In the genomic region with DNA sequence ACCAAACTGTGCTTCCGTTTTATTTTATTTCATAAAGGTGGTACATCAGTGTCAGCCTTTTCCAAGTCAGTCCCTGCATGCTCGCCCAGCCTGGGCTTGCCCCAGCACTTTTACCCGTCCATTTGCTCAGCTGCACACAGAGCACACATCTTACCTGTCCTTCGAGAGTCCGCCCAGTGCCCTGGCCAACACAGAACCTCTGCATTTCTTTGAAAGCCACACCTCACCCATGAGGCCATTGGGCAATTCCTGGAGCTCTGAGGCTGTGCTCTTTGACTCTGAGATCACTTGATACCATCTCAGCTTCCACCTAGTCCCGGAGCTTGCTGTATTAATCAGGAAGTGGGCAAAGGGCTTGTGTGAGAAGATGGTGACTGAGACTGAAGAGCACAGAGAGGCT, we compare ENCODE assay signal across 25 mouse cellular contexts. TPM values are rescaled to one million over a fixed set of nuclear protein-coding genes. Genes with fewer than 3 reads are reported as not detected.
A peak's percentile ranks its signal among the peaks of the same experiment; 100 is the strongest.
DNase-seq lines count a peak whose midpoint lies in the region; ATAC-seq and TF ChIP-seq lines count a peak whose summit lies in the region.
"Had no signal": no experiment of that assay in that cellular context is flagged by ENCODE, and none has a peak within 500 bp of the region (broad histone marks: within the 10 kb centered on the region; RNA-seq: fewer than 3 reads in every experiment).

No protein-coding gene starts in this region.

- no peaks in the 10 kb centered on the region for H3K27me3 ChIP-seq in heart, embryonic 13.5 days (replicated peaks)
- H3K27me3 ChIP-seq in stomach, embryonic 14.5 days (ENCODE audit: control insufficient read depth, insufficient read depth, low read length): no peaks in the 10 kb centered on the region
- H3K27me3 ChIP-seq: limb, embryonic 12.5 days; neural tube, embryonic 15.5 days had no signal

- H3K4me2 ChIP-seq in heart, embryonic 13.5 days: no peak overlapping the region
- H3K4me2 ChIP-seq in stomach, embryonic 14.5 days (replicated peaks; ENCODE audit: low read depth, low read length): no peak overlapping the region
- H3K4me2 ChIP-seq: limb, embryonic 12.5 days; liver, embryonic 11.5 days; midbrain, embryonic 11.5 days; neural tube, embryonic 15.5 days had no signal

- H3K36me3 ChIP-seq in heart, embryonic 13.5 days: peaks cover 94% of the 10 kb centered on the region
- peaks cover 24% of the 10 kb centered on the region for H3K36me3 ChIP-seq in stomach, embryonic 14.5 days (ENCODE audit: control insufficient read depth, insufficient read depth, low read length)
- H3K36me3 ChIP-seq: limb, embryonic 12.5 days had no signal

- no peak for TF ChIP-seq CTCF in embryonic fibroblast, embryonic 13.5 days (IDR thresholded peaks at IDR 0.05; ENCODE audit: borderline replicate concordance, insufficient read depth, low read length)

- H3K4me1 ChIP-seq in heart, embryonic 13.5 days: peaks cover 95% of the 10 kb centered on the region
- peaks cover 45% of the 10 kb centered on the region for H3K4me1 ChIP-seq in embryonic fibroblast, embryonic 13.5 days (ENCODE audit: control insufficient read depth, insufficient read depth, low read length)
- H3K4me1 ChIP-seq in stomach, embryonic 14.5 days (ENCODE audit: control insufficient read depth, insufficient read depth, low read length): 0 out of 2 replicates have a peak, but pooled peaks cover 2% of the 10 kb centered on the region
- H3K4me1 ChIP-seq: limb, embryonic 12.5 days; neural tube, embryonic 15.5 days had no signal

- H3K9me3 ChIP-seq in heart, embryonic 13.5 days: no peaks in the 10 kb centered on the region
- H3K9me3 ChIP-seq in stomach, embryonic 14.5 days (ENCODE audit: control insufficient read depth, low read depth, low read length): no peaks in the 10 kb centered on the region
- H3K9me3 ChIP-seq: limb, embryonic 12.5 days; neural tube, embryonic 15.5 days had no signal

- H3K27ac ChIP-seq in heart, embryonic 13.5 days (replicated peaks): peak overlapping the region; percentile 12; the same call in 1 of the 2 replicates
- H3K27ac ChIP-seq in embryonic fibroblast, embryonic 13.5 days (ENCODE audit: insufficient read depth, low read length): peak overlapping the region; percentile 87
- no peak overlapping the region for H3K27ac ChIP-seq in stomach, embryonic 14.5 days (ENCODE audit: low read length)
- H3K27ac ChIP-seq: layer of hippocampus, adult 2 months; limb, embryonic 12.5 days; neural tube, embryonic 15.5 days had no signal

- H3K9ac ChIP-seq in heart, embryonic 13.5 days: no peak overlapping the region
- H3K9ac ChIP-seq in stomach, embryonic 14.5 days (replicated peaks; ENCODE audit: low read depth, low read length): no peak overlapping the region
- H3K9ac ChIP-seq: forebrain, postnatal 0 days; limb, embryonic 12.5 days; liver, postnatal 0 days; neural tube, embryonic 15.5 days had no signal

- intact Hi-C loops in heart, postnatal 14 days (cut with DNase I): no loop called here

- no peak for TF ChIP-seq POLR2A in embryonic fibroblast, embryonic 13.5 days (IDR thresholded peaks at IDR 0.05; ENCODE audit: low read depth, low read length)

- DNase-seq in heart, postnatal 14 days: no peak
- DNase-seq in 416B (ENCODE audit: low read depth): peak; percentile 24
- no peak for DNase-seq in lung, postnatal 36 days
- DNase-seq in urinary bladder, postnatal 14 days (ENCODE audit: low spot score): no peak
- DNase-seq: adrenal gland, postnatal 25 days; cerebellum, adult 8-10 months; cerebellum, postnatal 36 days; embryo, embryonic 11 days; forebrain, postnatal 0 days; gastrocnemius, postnatal 14 days; kidney, adult 8-10 months; kidney, postnatal 25 days; liver, postnatal 0 days; right cerebral cortex, adult 18-20 months; right cerebral cortex, postnatal 4 days; thymus, postnatal 36 days had no signal

- H3K4me3 ChIP-seq in heart, embryonic 13.5 days: no peak overlapping the region
- no peak overlapping the region for H3K4me3 ChIP-seq in embryonic fibroblast, embryonic 13.5 days (ENCODE audit: insufficient read depth, low read length)
- no peak overlapping the region for H3K4me3 ChIP-seq in stomach, embryonic 14.5 days (ENCODE audit: low read depth, low read length)
- H3K4me3 ChIP-seq: layer of hippocampus, adult 2 months; limb, embryonic 12.5 days; neural tube, embryonic 15.5 days had no signal

- no peak for ATAC-seq in heart, embryonic 13.5 days (ENCODE audit: extremely low read depth, insufficient number of reproducible peaks, low FRiP score, low TSS enrichment)
- ATAC-seq in stomach, embryonic 14.5 days (ENCODE audit: insufficient number of reproducible peaks, insufficient read depth, low FRiP score, low read depth): peak; percentile 46; the same call in 1 of the 2 replicates
- ATAC-seq: forebrain, postnatal 0 days; liver, postnatal 0 days; lung, postnatal 0 days had no signal

- WGBS in heart, embryonic 13.5 days: 71% methylated on average over 6 of the region's 6 CpGs
- 64% methylated on average over 6 of the region's 6 CpGs for WGBS in stomach, embryonic 14.5 days

RNA-seq across cellular contexts. Expression of gene AI597479, which starts 46.9 kb away (rescaled TPM):
- polyA plus RNA-seq in heart, embryonic 13.5 days (2015; fragmentation: Nextera tagmentation; extraction: Ambion mirVana): 20.4 and 21.7 TPM in 2 replicates
- 10 to 100 TPM; 15.3 to 15.4 TPM for total RNA-seq in heart, postnatal 14 days (2021)
- 16.7 and 18.9 TPM in 2 replicates for polyA plus RNA-seq in embryonic fibroblast, embryonic 13.5 days (2011; ENCODE audit: insufficient read length, low read depth, missing spikeins)
- 26.8 and 28.5 TPM in 2 replicates for polyA plus RNA-seq in stomach, embryonic 14.5 days (2014; fragmentation: Nextera tagmentation; extraction: Ambion mirVana)

RNA-seq across cellular contexts. Expression of gene Tgfbrap1, which starts 47.0 kb away (rescaled TPM):
- 6.2 and 7.0 TPM in 2 replicates for polyA plus RNA-seq in heart, embryonic 13.5 days (2015; fragmentation: Nextera tagmentation; extraction: Ambion mirVana)
- 10 to 100 TPM; 13.9 to 15.7 TPM for total RNA-seq in heart, postnatal 14 days (2021)
- polyA plus RNA-seq in embryonic fibroblast, embryonic 13.5 days (2011; ENCODE audit: insufficient read length, low read depth, missing spikeins): 15.1 and 15.5 TPM in 2 replicates
- polyA plus RNA-seq in stomach, embryonic 14.5 days (2014; fragmentation: Nextera tagmentation; extraction: Ambion mirVana): 14.5 and 15.0 TPM in 2 replicates

RNA-seq across cellular contexts. Expression of gene Fhl2, which starts 51.4 kb away (rescaled TPM):
- 228 and 259 TPM in 2 replicates for polyA plus RNA-seq in heart, embryonic 13.5 days (2015; fragmentation: Nextera tagmentation; extraction: Ambion mirVana)
- total RNA-seq in heart, postnatal 14 days (2021): 1,000 to 10,000 TPM; 1,735 to 2,031 TPM
- 92.1 and 137 TPM in 2 replicates for polyA plus RNA-seq in embryonic fibroblast, embryonic 13.5 days (2011; ENCODE audit: insufficient read length, low read depth, missing spikeins)
- polyA plus RNA-seq in stomach, embryonic 14.5 days (2014; fragmentation: Nextera tagmentation; extraction: Ambion mirVana): 97.4 and 105 TPM in 2 replicates
